Mouse (Mus musculus) CH12.LX (cell line): ENCODE measurements around the gene Kif26a.

Experiments
- CHD1 ChIP-seq: IDR thresholded peaks from 2 replicates; pipeline ENCODE4 v1.6.1; 2012; ENCODE audit warnings: low read depth, low read length, improper control_type of control experiment, inconsistent platforms
- CTCF ChIP-seq, 2 experiments: IDR thresholded peaks in 1 of 2; conservative IDR thresholded peaks in 1 of 2; 2 replicates each; pipeline ENCODE4 v1.5.1; 2011 to 2012; ENCODE audit warnings: low read depth in 2 of 2, low read length in 2 of 2, improper control_type of control experiment in 1 of 2, inconsistent platforms in 1 of 2, mild to moderate bottlenecking in 1 of 2, moderate library complexity in 1 of 2
- HCFC1 ChIP-seq: IDR thresholded peaks from 2 replicates; pipeline ENCODE4 v1.6.1; 2012; ENCODE audit warnings: low read depth, mild to moderate bottlenecking, inconsistent platforms, low read length, improper control_type of control experiment
- IRF4 ChIP-seq: IDR thresholded peaks from 2 replicates; pipeline ENCODE4 v1.6.1; 2014; ENCODE audit warnings: low read depth, mild to moderate bottlenecking, inconsistent platforms, low read length, improper control_type of control experiment
- JUND ChIP-seq: conservative IDR thresholded peaks from 2 replicates; pipeline ENCODE4 v1.6.1; 2011; ENCODE audit warnings: low read depth, low read length, improper control_type of control experiment
- MAFK ChIP-seq: IDR thresholded peaks from 2 replicates; pipeline ENCODE4 v1.6.1; 2011; ENCODE audit warnings: low read length, improper control_type of control experiment; ENCODE audit not compliant: insufficient replicate concordance
- MAX ChIP-seq: IDR thresholded peaks from 2 replicates; pipeline ENCODE4 v1.6.1; 2011; ENCODE audit warnings: low read length, improper control_type of control experiment
- MAZ ChIP-seq: IDR thresholded peaks from 2 replicates; pipeline ENCODE4 v1.6.1; 2012; ENCODE audit warnings: low read depth, mild to moderate bottlenecking, inconsistent platforms, low read length, improper control_type of control experiment, moderate library complexity
- MYC ChIP-seq: IDR thresholded peaks from 2 replicates; pipeline ENCODE4 v1.6.1; 2011; ENCODE audit warnings: low read depth, mild to moderate bottlenecking, improper control_type of control experiment, low read length
- POLR2A ChIP-seq: IDR thresholded peaks from 2 replicates; pipeline ENCODE4 v1.6.1; 2011; ENCODE audit warnings: low read depth, mild to moderate bottlenecking, improper control_type of control experiment, low read length
- RAD21 ChIP-seq: IDR thresholded peaks from 2 replicates; pipeline ENCODE4 v1.6.1; 2011; ENCODE audit warnings: low read depth, mild to moderate bottlenecking, low read length, improper control_type of control experiment, moderate library complexity
- SIN3A ChIP-seq: IDR thresholded peaks from 2 replicates; pipeline ENCODE4 v1.6.1; 2012; ENCODE audit warnings: low read length, improper control_type of control experiment, inconsistent platforms
- SMC3 ChIP-seq: IDR thresholded peaks from 2 replicates; pipeline ENCODE4 v1.6.1; 2011; ENCODE audit warnings: low read depth, low read length, improper control_type of control experiment
- ZC3H11A ChIP-seq: IDR thresholded peaks from 2 replicates; pipeline ENCODE4 v1.6.1; 2012; ENCODE audit warnings: low read depth, mild to moderate bottlenecking, inconsistent platforms, low read length, improper control_type of control experiment

DNA sequence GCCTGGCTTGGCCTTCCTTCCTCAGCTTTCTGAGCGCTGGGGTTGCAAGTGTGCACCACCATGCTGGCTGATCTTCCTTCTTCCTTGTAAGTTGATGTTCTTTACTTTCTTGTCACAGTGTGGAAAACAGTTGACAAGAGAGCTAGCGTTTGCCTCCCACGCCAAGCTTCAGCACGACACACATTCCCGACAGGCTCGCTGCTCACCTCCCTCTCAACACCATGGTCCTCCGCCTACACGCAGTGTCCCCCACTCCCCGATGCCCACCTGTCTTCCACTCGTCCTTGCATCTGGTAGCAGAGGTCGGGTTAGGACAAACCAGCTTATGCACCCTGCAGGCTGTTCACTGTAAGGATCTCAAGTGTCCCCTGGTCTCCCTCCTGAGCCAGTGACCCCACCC lies 41.1 kb upstream of the Kif26a start:
- TF ChIP-seq MAX (no peak), SMC3 (no peak), JUND (no peak), IRF4 (no peak), MYC (no peak), POLR2A (no peak), HCFC1 (no peak), MAZ (no peak), SIN3A (no peak), ZC3H11A (no peak), RAD21 (no peak), MAFK (no peak), CTCF (conservative IDR thresholded peaks at IDR 0.05 in 1 of 2, IDR thresholded peaks at IDR 0.05 in 1 of 2; ENCODE audit: low read depth in 2 of 2, low read length in 2 of 2) (no peak), CHD1 (no peak)
